Mouse (Mus musculus): ENCODE data around the gene Gm45713. TPM values are rescaled to one million over a fixed set of nuclear protein-coding genes. Genes with fewer than 3 reads are reported as not detected.
"Not testable (repeated sequence)": the region's sequence is repeated elsewhere in the genome, so short reads cannot be mapped to it uniquely, and the experiment has no call there.

Gm45713 gene
- polyA plus RNA-seq, 1 experiment from 2014 or later = not detected

DNA sequence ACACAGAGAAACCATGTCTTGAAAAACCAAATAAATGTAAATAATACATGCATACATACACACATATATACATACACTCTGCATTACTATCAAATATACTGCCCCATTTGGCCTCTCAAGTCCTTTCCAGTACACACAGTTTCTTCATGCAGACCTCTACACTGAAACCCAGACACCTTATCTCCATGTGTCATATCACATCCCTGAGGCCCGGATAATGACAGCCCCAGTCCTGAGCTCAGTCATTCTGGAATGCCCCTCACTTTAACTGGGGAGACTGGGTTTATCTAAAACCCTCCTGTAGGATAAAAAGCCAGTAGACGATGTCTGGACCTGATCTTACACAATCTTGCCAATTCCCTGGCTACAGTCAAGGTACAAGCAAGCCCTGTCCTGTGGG, 22.6 kb downstream of the Gm45713 start:
- Histone ChIP-seq H3K27me3 (no peaks in the 10 kb centered on the region), H3K27ac (replicated peaks) (no peak overlapping the region), H3K9ac (replicated peaks) (no peak overlapping the region)

DNA sequence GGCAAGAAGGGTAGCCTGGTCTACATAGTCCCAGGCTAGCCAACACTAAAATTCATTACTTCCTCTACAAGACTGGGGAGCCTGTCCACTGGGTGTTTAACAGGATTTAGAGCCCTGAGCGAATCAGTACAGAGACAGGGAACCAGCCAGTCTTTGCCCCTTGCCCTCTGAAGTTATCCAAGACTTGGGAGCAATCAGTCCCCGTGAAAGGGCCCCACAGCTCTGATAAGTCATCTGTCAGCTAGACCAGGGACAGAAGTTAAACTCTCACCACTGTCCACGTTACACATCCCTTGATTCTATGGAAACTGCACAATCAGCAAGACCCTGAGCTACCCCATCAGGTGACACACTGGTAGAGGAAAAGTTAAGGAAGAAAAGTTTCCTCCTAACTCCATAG, 23.5 kb downstream of the Gm45713 start:
- no peak overlapping the region for H3K4me2 ChIP-seq (replicated peaks)
- H3K4me1 ChIP-seq = no peaks in the 10 kb centered on the region
- H3K4me3 ChIP-seq = no peak overlapping the region
- H3K9me3 ChIP-seq = no peaks in the 10 kb centered on the region
- H3K27me3 ChIP-seq = no peaks in the 10 kb centered on the region
- H3K9ac ChIP-seq (replicated peaks) = no peak overlapping the region
- WGBS = 79% methylated on average over 3 of the region's 3 CpGs
- ATAC-seq (replicated peaks) = no peak
- H3K27ac ChIP-seq (replicated peaks) = no peak overlapping the region
- no peaks in the 10 kb centered on the region for H3K36me3 ChIP-seq

More for the DNA sequence above, 22.6 kb downstream of the Gm45713 start:
- Histone ChIP-seq H3K4me1 (no peaks in the 10 kb centered on the region), H3K36me3 (peaks cover 6% of the 10 kb centered on the region; the same call in 1 of the 2 replicates), H3K4me3 (no peak overlapping the region), H3K4me2 (replicated peaks) (no peak overlapping the region), H3K9me3 (no peaks in the 10 kb centered on the region)
- WGBS = 87% methylated on average over 2 of the region's 2 CpGs
- no peak for ATAC-seq (replicated peaks)

DNA sequence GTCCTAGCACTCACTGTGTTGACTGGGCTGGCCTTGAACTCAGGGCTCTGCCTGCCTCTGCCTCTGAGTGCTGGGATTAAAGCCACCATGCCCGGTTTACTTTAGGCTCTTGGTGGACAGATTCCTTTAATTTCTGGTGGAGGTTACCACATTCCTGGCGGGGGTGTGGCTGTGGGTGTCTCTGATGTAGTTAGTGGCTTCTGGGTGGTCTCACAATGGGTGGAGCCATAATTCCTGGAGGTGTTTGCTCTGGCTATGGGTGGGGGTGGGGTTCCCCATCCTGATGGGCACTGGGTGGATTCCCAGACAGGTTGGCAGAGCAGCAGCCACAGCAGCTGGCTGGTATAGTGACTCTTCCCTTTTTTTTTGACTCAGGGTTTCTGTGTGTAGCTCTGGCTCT, 24.1 kb downstream of the Gm45713 start:
- H3K9ac ChIP-seq (replicated peaks) = no peak overlapping the region
- H3K4me1 ChIP-seq = no peaks in the 10 kb centered on the region
- H3K9me3 ChIP-seq = no peaks in the 10 kb centered on the region
- no peaks in the 10 kb centered on the region for H3K27me3 ChIP-seq
- ATAC-seq (replicated peaks) = no peak
- H3K4me2 ChIP-seq (replicated peaks) = no peak overlapping the region
- H3K36me3 ChIP-seq = no peaks in the 10 kb centered on the region
- H3K4me3 ChIP-seq = no peak overlapping the region
- WGBS = 78% methylated on average over 2 of the region's 2 CpGs
- H3K27ac ChIP-seq (replicated peaks) = no peak overlapping the region

- H3K4me3 ChIP-seq; H3K9me3 ChIP-seq; H3K36me3 ChIP-seq; H3K4me1 ChIP-seq; H3K27me3 ChIP-seq; H3K4me2 ChIP-seq (replicated peaks); H3K27ac ChIP-seq (replicated peaks); H3K9ac ChIP-seq (replicated peaks); ATAC-seq (replicated peaks): not testable (repeated sequence)
- WGBS = 93% methylated on average over 4 of the region's 4 CpGs
Measured at GRCm38 (mm10) chr7:45110089-45110488, 25.9 kb downstream of the Gm45713 start.

GRCm38 (mm10) chr7:45107052-45107645, 28.9 kb downstream of the Gm45713 start:
- Histone ChIP-seq H3K36me3 (no peaks in the 10 kb centered on the region), H3K9ac (replicated peaks) (no peak overlapping the region), H3K4me3 (no peak overlapping the region), H3K27ac (replicated peaks) (no peak overlapping the region), H3K9me3 (no peaks in the 10 kb centered on the region), H3K27me3 (no peaks in the 10 kb centered on the region), H3K4me1 (no peaks in the 10 kb centered on the region), H3K4me2 (replicated peaks) (no peak overlapping the region)
- 61% methylated on average over 5 of the region's 5 CpGs for WGBS
- no peak for ATAC-seq (replicated peaks)

DNA sequence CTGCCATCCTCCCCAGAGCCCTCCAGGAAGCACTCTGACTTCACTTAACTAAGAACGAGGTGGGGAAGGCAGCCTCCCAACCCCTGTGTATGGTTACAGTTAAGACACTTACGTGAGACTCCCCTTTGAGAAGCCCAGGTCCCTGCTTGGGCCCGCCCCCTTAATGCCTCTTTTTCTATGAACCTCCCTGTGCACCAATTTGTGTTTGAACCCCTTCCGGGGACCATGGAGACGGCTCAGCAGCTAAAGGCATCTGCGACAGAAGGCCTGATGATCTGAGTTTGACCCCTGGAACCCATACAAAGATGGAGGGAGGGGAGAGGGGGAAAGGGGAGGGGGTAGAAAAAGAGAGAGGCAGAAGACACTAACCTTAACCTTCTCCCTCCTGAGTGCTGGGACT, 29.6 kb downstream of the Gm45713 start:
- no peaks in the 10 kb centered on the region for H3K4me1 ChIP-seq
- no peak for ATAC-seq (replicated peaks)
- no peak overlapping the region for H3K27ac ChIP-seq (replicated peaks)
- H3K4me2 ChIP-seq (replicated peaks) = no peak overlapping the region
- no peak overlapping the region for H3K4me3 ChIP-seq
- H3K9me3 ChIP-seq = no peaks in the 10 kb centered on the region
- no peak overlapping the region for H3K9ac ChIP-seq (replicated peaks)
- WGBS = 32% methylated on average over 6 of the region's 6 CpGs
- H3K36me3 ChIP-seq = no peaks in the 10 kb centered on the region
- H3K27me3 ChIP-seq = no peaks in the 10 kb centered on the region

- Histone ChIP-seq H3K36me3 (no peaks in the 10 kb centered on the region), H3K4me2 (replicated peaks) (no peak overlapping the region), H3K4me3 (no peak overlapping the region), H3K27ac (replicated peaks) (no peak overlapping the region), H3K4me1 (no peaks in the 10 kb centered on the region), H3K27me3 (no peaks in the 10 kb centered on the region), H3K9ac (replicated peaks) (no peak overlapping the region), H3K9me3 (no peaks in the 10 kb centered on the region)
- WGBS = 82% methylated on average over 8 of the region's 8 CpGs
- ATAC-seq (replicated peaks) = no peak
Measured at GRCm38 (mm10) chr7:45105491-45105890, 30.5 kb downstream of the Gm45713 start.

- Histone ChIP-seq H3K27ac (replicated peaks) (no peak overlapping the region), H3K27me3 (no peaks in the 10 kb centered on the region), H3K4me1 (no peaks in the 10 kb centered on the region), H3K4me2 (replicated peaks) (no peak overlapping the region), H3K9me3 (no peaks in the 10 kb centered on the region), H3K36me3 (no peaks in the 10 kb centered on the region), H3K9ac (replicated peaks) (no peak overlapping the region), H3K4me3 (no peak overlapping the region)
- no peak for ATAC-seq (replicated peaks)
- WGBS = 83% methylated on average over 5 of the region's 5 CpGs
Measured at GRCm38 (mm10) chr7:45104941-45105340, 31.1 kb downstream of the Gm45713 start.

DNA sequence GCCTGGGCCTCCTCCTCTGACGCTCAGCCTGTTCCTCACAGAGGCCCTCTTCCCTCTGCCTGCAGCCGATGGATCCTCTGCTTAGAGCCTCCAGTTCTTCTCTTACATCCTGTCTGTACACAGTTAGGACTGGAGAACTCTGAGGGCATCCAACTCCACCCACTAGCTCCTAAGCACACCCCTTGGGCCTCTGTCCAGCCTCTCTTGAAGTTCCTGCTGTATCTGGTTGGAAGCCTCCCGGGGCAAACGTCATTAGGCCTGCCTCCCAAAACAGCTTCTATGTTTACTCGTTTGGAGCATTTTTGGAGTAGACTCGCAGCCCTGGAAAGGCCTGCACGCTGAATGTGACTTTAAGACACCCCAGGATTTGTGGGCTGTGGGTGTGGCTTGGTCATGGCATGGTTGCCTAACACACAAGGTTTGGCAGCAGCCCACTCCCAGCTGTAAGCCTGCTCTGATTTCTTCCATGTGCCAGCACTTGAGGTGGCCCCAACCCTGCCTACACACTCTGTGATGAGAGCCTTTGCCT, 32.3 kb downstream of the Gm45713 start, which contains the start of gene Fcgrt:
Gene Fcgrt (minus strand): TSS at position 200 of the 529 bp plus-strand sequence.
- no peaks in the 10 kb centered on the region for H3K36me3 ChIP-seq
- ATAC-seq (replicated peaks) = no peak
- no peak within 1 kb of the TSS for H3K4me3 ChIP-seq
- H3K27me3 ChIP-seq = no peaks in the 10 kb centered on the region
- H3K4me1 ChIP-seq = no peaks in the 10 kb centered on the region
- H3K4me2 ChIP-seq (replicated peaks) = no peak within 1 kb of the TSS
- H3K9me3 ChIP-seq = no peaks in the 10 kb centered on the region
- no peak within 1 kb of the TSS for H3K9ac ChIP-seq (replicated peaks)
- 70% methylated on average over 7 of the region's 7 CpGs for WGBS
- H3K27ac ChIP-seq (replicated peaks) = no peak within 1 kb of the TSS

DNA sequence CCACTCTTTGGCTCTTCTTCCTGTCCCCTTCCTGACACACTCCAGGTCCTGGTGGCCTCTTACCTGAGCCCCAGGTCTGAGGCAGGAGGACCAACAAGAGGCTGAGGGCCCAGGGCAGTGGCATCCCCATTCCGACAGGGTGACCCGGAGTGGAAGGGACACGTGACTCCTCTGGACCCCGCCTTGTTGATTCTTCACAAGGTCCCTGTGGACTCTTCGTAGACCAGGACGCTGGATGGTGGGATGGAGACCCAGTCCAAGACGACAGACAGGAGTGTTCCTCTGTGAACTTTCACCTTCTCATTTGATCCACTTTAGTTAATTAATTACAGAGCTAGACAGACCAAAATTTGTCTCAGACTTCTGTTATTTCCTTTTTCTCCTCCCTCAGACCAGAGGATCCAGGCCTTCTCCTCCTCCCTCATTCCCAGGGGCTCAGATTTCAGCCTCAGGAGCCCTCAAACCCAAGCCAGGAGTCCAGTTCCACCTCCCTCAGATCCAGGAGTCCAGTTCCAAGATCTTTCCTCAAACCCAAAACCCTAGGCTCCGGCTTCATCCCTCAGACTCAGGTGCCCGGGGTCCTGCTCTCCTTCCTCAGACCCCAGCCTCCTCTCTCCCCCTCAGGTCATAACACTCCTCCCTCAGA, 33.0 kb downstream of the Gm45713 start:
- no peaks in the 10 kb centered on the region for H3K9me3 ChIP-seq
- H3K4me2 ChIP-seq (replicated peaks) = no peak overlapping the region
- no peaks in the 10 kb centered on the region for H3K36me3 ChIP-seq
- no peak overlapping the region for H3K4me3 ChIP-seq
- no peaks in the 10 kb centered on the region for H3K27me3 ChIP-seq
- H3K27ac ChIP-seq (replicated peaks) = no peak overlapping the region
- 87% methylated on average over 9 of the region's 9 CpGs for WGBS
- no peaks in the 10 kb centered on the region for H3K4me1 ChIP-seq
- no peak for ATAC-seq (replicated peaks)
- H3K9ac ChIP-seq (replicated peaks) = no peak overlapping the region

- H3K9ac ChIP-seq (replicated peaks) = no peak overlapping the region
- no peaks in the 10 kb centered on the region for H3K27me3 ChIP-seq
- ATAC-seq (replicated peaks) = no peak
- H3K4me2 ChIP-seq (replicated peaks) = no peak overlapping the region
- H3K36me3 ChIP-seq = no peaks in the 10 kb centered on the region
- H3K4me1 ChIP-seq = no peaks in the 10 kb centered on the region
- 92% methylated on average over 11 of the region's 11 CpGs for WGBS
- H3K4me3 ChIP-seq = no peak overlapping the region
- no peak overlapping the region for H3K27ac ChIP-seq (replicated peaks)
- no peaks in the 10 kb centered on the region for H3K9me3 ChIP-seq
Measured at GRCm38 (mm10) chr7:45102441-45102840, 33.6 kb downstream of the Gm45713 start.

- no peak for ATAC-seq (replicated peaks)
- WGBS = 90% methylated on average over 6 of the region's 6 CpGs
- H3K27ac ChIP-seq (replicated peaks) = no peak overlapping the region
- no peaks in the 10 kb centered on the region for H3K9me3 ChIP-seq
- no peak overlapping the region for H3K9ac ChIP-seq (replicated peaks)
- H3K4me2 ChIP-seq (replicated peaks) = no peak overlapping the region
- H3K4me3 ChIP-seq = no peak overlapping the region
- no peaks in the 10 kb centered on the region for H3K4me1 ChIP-seq
- H3K36me3 ChIP-seq = no peaks in the 10 kb centered on the region
- H3K27me3 ChIP-seq = no peaks in the 10 kb centered on the region
Measured at GRCm38 (mm10) chr7:45100046-45100445, 36.0 kb downstream of the Gm45713 start.
